Mouse (Mus musculus) E14TG2a.4 (cell line): ENCODE measurements at regions not wholly inside any gene's neighbourhood (a gene's known extent, or its start where the extent isn't known, plus 50 kb on each side); places are given as distances from the start of the nearest gene placed in this dataset.

ENCODE experiments used
- CTCF ChIP-seq: conservative IDR thresholded peaks from 2 replicates; pipeline ENCODE4 v1.5.1; 2014; ENCODE audit warnings: low read length
- NANOG ChIP-seq: IDR thresholded peaks from 2 replicates; pipeline ENCODE4 v1.6.1; 2014; ENCODE audit warnings: borderline replicate concordance, low read length, mixed read lengths
- POU5F1 ChIP-seq: IDR thresholded peaks from 2 replicates; pipeline ENCODE4 v1.6.1; 2014; ENCODE audit warnings: low read length, borderline replicate concordance

DNA sequence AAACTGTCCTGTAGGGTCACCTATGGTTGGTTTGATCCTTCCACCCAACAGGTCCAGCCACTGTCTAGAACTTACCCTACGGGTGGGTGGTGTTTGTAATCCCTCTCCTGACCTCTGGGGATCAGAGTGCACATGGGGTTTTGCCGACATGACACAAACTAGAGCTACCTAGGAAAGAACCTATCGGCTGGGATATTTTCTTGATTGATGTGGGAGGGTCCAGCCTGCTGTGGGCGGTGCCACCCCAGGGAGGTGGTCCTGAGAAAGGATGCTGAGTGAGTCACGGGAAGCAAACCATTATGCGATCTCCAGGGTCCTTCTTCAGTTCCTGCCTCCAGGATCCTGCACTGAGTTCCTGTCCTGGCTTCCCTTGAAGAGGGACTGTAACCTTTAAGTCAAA is 162.3 kb upstream of the Sdk2 start:
- TF ChIP-seq CTCF (no peak), POU5F1 (no peak), NANOG (no peak)
